Mouse (Mus musculus): ENCODE measurements around the gene Isoc2a. TPM values are rescaled to one million over a fixed set of nuclear protein-coding genes. Genes with fewer than 3 reads are reported as not detected.
A peak's percentile ranks its signal among the peaks of the same experiment; 100 is the strongest.
"Not testable (repeated sequence)": the region's sequence is repeated elsewhere in the genome, so short reads cannot be mapped to it uniquely, and the experiment has no call there.

Gene Isoc2a
- total RNA-seq, 1 experiment, result 16.1 TPM

DNA sequence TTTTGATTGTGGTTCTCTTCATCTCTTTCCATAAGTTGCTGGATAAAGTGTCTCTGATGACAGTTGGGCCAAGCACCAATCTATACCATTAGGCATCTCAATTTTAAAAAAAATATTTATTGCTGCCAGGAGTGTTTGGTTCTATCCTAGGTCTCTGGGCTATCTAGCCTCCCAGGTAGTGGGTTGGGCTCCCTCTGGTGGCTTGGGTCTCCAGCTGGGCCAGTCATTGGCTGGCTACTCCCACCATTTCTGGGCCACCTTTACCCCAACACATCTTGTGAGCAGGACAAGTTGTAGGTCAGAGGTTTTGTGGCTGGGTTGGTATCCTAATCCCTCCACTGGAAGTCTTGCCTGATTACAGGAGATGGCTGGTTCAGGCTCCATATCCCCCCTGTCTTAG is 1.2 kb downstream of the Isoc2a start:
- in situ Hi-C loops (cut with MboI; ENCODE audit: low sequenced_read_pairs in 2 of 2, unreplicated experiment in 2 of 2), result no loop called here
- H3K27ac ChIP-seq (ENCODE audit: insufficient read depth, low read depth, low read length, poor library complexity, severe bottlenecking), result no peak overlapping the region
- DNase-seq (ENCODE audit: low read depth, low spot score), result no peak
- no peaks in the 10 kb centered on the region for H3K9me3 ChIP-seq (ENCODE audit: control insufficient read depth, insufficient read depth, low read depth, low read length)
- H3K9ac ChIP-seq (ENCODE audit: insufficient read depth, low read depth, low read length, poor library complexity, severe bottlenecking), result no peak overlapping the region
- peak overlapping the region in 1 of 2 experiments; percentile 85; a peak in 2 of 4 replicates for H3K4me3 ChIP-seq (ENCODE audit: insufficient read depth in 1 of 2, low read depth in 1 of 2, low read length in 2 of 2, poor library complexity in 1 of 2, severe bottlenecking in 1 of 2)
- no peaks in the 10 kb centered on the region for H3K36me3 ChIP-seq (ENCODE audit: control insufficient read depth, insufficient read depth, low read length, poor library complexity, severe bottlenecking)
- peaks cover 0 to 5% of the 10 kb centered on the region in 2 experiments; a peak in 1 of 4 replicates for H3K4me1 ChIP-seq (ENCODE audit: control insufficient read depth in 2 of 2, insufficient read depth in 2 of 2, low read length in 2 of 2, poor library complexity in 1 of 2)
- TF ChIP-seq HCFC1 (IDR thresholded peaks at IDR 0.05; ENCODE audit: borderline replicate concordance, insufficient read depth, low read length), result no peak
- no peak for TF ChIP-seq ZNF384 (IDR thresholded peaks at IDR 0.05; ENCODE audit: low read depth, low read length)
- TF ChIP-seq MAFK (IDR thresholded peaks at IDR 0.05; ENCODE audit: insufficient read depth, low read depth, low read length), result no peak
- no peak for TF ChIP-seq CHD2 (IDR thresholded peaks at IDR 0.05; ENCODE audit: low read depth, low read length)
- no peak for TF ChIP-seq ZC3H11A (IDR thresholded peaks at IDR 0.05; ENCODE audit: borderline replicate concordance, low read depth, low read length)

DNA sequence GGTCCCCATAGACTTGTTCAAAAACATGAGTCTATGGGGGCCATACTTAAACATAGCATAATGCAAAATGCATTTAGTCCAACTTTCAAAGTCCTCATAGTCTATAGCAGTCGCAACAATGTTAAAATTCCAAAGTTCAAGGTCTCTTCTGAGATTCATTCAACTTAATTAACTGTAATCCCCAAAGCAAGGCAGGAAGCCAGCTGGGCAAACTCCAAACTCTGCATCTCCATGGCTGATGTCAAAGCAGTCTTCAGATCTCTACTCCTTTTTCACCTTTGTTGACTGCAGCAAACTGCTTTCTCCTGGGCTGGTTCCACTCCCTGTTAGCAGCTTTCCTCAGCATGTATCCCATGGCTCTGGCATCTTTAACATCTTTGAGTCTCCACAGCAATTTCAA is 2.1 kb downstream of the Isoc2a start:
- in situ Hi-C loops (cut with MboI; ENCODE audit: low sequenced_read_pairs in 2 of 2, unreplicated experiment in 2 of 2); DNase-seq (ENCODE audit: low read depth, low spot score): not testable (repeated sequence)

DNA sequence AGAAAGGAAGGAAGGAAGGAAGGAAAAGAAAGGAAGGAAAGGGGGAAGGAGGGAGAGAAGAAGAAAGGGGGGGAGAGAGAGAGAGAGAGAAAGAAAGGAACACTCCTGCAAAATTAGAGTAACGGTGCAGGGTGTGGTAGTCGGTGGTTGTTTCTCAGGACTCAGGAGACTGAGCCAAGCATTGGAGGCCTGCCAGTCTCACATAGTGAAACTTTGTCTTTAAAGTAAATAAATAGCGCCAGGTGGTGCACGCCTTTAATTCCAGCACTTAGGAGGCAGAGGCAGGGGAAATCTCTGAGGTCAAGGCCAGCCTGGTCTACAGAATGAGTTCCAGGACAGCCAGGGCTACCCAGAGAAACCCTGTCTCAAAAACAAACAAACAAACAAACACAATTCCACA is 9.7 kb downstream of the Isoc2a start:
- in situ Hi-C loops (cut with MboI; ENCODE audit: low sequenced_read_pairs in 2 of 2, unreplicated experiment in 2 of 2), result no loop called here
- H3K4me3 ChIP-seq (ENCODE audit: insufficient read depth in 1 of 2, low read depth in 1 of 2, low read length in 2 of 2, poor library complexity in 1 of 2, severe bottlenecking in 1 of 2), result no peak overlapping the region
- H3K9ac ChIP-seq (ENCODE audit: insufficient read depth, low read depth, low read length, poor library complexity, severe bottlenecking), result no peak overlapping the region
- H3K9me3 ChIP-seq (ENCODE audit: control insufficient read depth, insufficient read depth, low read depth, low read length), result no peaks in the 10 kb centered on the region
- DNase-seq (ENCODE audit: low read depth, low spot score), result no peak
- no peak overlapping the region for H3K27ac ChIP-seq (ENCODE audit: insufficient read depth, low read depth, low read length, poor library complexity, severe bottlenecking)
- H3K36me3 ChIP-seq (ENCODE audit: control insufficient read depth, insufficient read depth, low read length, poor library complexity, severe bottlenecking), result no peaks in the 10 kb centered on the region; the same call in 1 of the 2 replicates
- H3K4me1 ChIP-seq (ENCODE audit: control insufficient read depth in 2 of 2, insufficient read depth in 2 of 2, low read length in 2 of 2, poor library complexity in 1 of 2), result peaks cover 0 to 6% of the 10 kb centered on the region in 2 experiments; a peak in 1 of 4 replicates
- TF ChIP-seq ZC3H11A (IDR thresholded peaks at IDR 0.05; ENCODE audit: borderline replicate concordance, low read depth, low read length) (no peak), MAFK (IDR thresholded peaks at IDR 0.05; ENCODE audit: insufficient read depth, low read depth, low read length) (no peak), HCFC1 (IDR thresholded peaks at IDR 0.05; ENCODE audit: borderline replicate concordance, insufficient read depth, low read length) (no peak), CHD2 (IDR thresholded peaks at IDR 0.05; ENCODE audit: low read depth, low read length) (no peak), ZNF384 (IDR thresholded peaks at IDR 0.05; ENCODE audit: low read depth, low read length) (no peak)

More for the DNA sequence above, 2.1 kb downstream of the Isoc2a start:
- H3K4me1 ChIP-seq (ENCODE audit: control insufficient read depth in 2 of 2, insufficient read depth in 2 of 2, low read length in 2 of 2, poor library complexity in 1 of 2); H3K27ac ChIP-seq (ENCODE audit: insufficient read depth, low read depth, low read length, poor library complexity, severe bottlenecking); H3K9ac ChIP-seq (ENCODE audit: insufficient read depth, low read depth, low read length, poor library complexity, severe bottlenecking); H3K36me3 ChIP-seq (ENCODE audit: control insufficient read depth, insufficient read depth, low read length, poor library complexity, severe bottlenecking); H3K9me3 ChIP-seq (ENCODE audit: control insufficient read depth, insufficient read depth, low read depth, low read length); H3K4me3 ChIP-seq (ENCODE audit: insufficient read depth in 1 of 2, low read depth in 1 of 2, low read length in 2 of 2, poor library complexity in 1 of 2, severe bottlenecking in 1 of 2): not testable (repeated sequence)

- H3K27ac ChIP-seq (ENCODE audit: insufficient read depth, low read depth, low read length, poor library complexity, severe bottlenecking), result peak overlapping the region; percentile 56; the same call in 1 of the 2 replicates
- DNase-seq (ENCODE audit: low read depth, low spot score), result no peak
- no peaks in the 10 kb centered on the region; the same call in 1 of the 2 replicates for H3K36me3 ChIP-seq (ENCODE audit: control insufficient read depth, insufficient read depth, low read length, poor library complexity, severe bottlenecking)
- no peak for TF ChIP-seq ZC3H11A (IDR thresholded peaks at IDR 0.05; ENCODE audit: borderline replicate concordance, low read depth, low read length)
- TF ChIP-seq CHD2 (IDR thresholded peaks at IDR 0.05; ENCODE audit: low read depth, low read length), result no peak
- no peak for TF ChIP-seq MAFK (IDR thresholded peaks at IDR 0.05; ENCODE audit: insufficient read depth, low read depth, low read length)
- TF ChIP-seq ZNF384 (IDR thresholded peaks at IDR 0.05; ENCODE audit: low read depth, low read length), result no peak
- no peak for TF ChIP-seq HCFC1 (IDR thresholded peaks at IDR 0.05; ENCODE audit: borderline replicate concordance, insufficient read depth, low read length)
- H3K4me3 ChIP-seq (ENCODE audit: insufficient read depth in 1 of 2, low read depth in 1 of 2, low read length in 2 of 2, poor library complexity in 1 of 2, severe bottlenecking in 1 of 2), result peak overlapping the region in 1 of 2 experiments; percentile 8; a peak in 1 of 4 replicates
- peaks cover 7 to 36% of the 10 kb centered on the region in 2 experiments for H3K4me1 ChIP-seq (ENCODE audit: control insufficient read depth in 2 of 2, insufficient read depth in 2 of 2, low read length in 2 of 2, poor library complexity in 1 of 2)
- in situ Hi-C loops (cut with MboI; ENCODE audit: low sequenced_read_pairs in 2 of 2, unreplicated experiment in 2 of 2), result no loop called here
- H3K9me3 ChIP-seq (ENCODE audit: control insufficient read depth, insufficient read depth, low read depth, low read length), result no peaks in the 10 kb centered on the region
- H3K9ac ChIP-seq (ENCODE audit: insufficient read depth, low read depth, low read length, poor library complexity, severe bottlenecking), result peak overlapping the region; percentile 51; the same call in 1 of the 2 replicates
Observed at GRCm38 (mm10) chr7:4895186-4895585, 18.2 kb downstream of the Isoc2a start.

All from ES-E14 (cell line).